Mouse (Mus musculus) heart, adult 2 months (tissue): ENCODE results near the gene Prkag1.

ENCODE experiments used
- CTCF ChIP-seq: fragments of 200-600 bp; IDR thresholded peaks from 2 replicates; pipeline ENCODE4 v1.8.1; 2022; ENCODE audit warnings: antibody characterized with exemption, mild to moderate bottlenecking, moderate library complexity
- POLR2A ChIP-seq: fragments of 200-500 bp; IDR thresholded peaks from 2 replicates; pipeline ENCODE4 v1.6.1; 2011; ENCODE audit warnings: mild to moderate bottlenecking, low read depth, low read length, control low read depth; ENCODE audit not compliant: insufficient read depth

DNA sequence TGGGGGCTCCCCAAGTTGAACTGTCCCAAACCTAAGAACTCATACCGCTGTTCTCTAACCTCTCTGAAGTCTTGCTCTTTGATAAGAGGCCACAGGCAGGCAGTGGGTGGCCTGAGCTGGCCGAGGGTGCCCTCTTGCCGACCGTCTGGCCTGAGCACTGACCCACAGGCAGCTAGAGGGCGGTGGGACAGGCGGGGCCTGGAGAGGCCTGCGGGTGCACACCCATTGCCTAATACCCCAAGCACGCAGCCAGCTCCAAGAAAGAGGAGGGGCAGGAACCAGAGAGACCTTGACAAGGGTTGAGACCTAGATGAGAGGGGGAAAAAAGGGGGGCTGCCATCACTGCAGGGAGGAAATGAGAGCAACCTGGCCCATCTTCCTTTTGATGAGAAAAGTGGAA, 51.2 kb downstream of the Prkag1 start:
- no peak for TF ChIP-seq CTCF
- TF ChIP-seq POLR2A, result no peak
